Mouse (Mus musculus) myocyte (in vitro differentiated cells): Measurements from ENCODE around the gene Ccdc9b.

Experiments used
- CEBPB ChIP-seq: IDR thresholded peaks from 2 replicates; pipeline ENCODE4 v1.6.1; 2011; ENCODE audit warnings: mild to moderate bottlenecking, moderate library complexity; ENCODE audit not compliant: poor library complexity, insufficient read depth, severe bottlenecking
- E2F4 ChIP-seq: IDR thresholded peaks from one replicate; pipeline ENCODE4 v1.6.1; 2011; ENCODE audit warnings: mild to moderate bottlenecking, control low read depth, moderate library complexity; ENCODE audit not compliant: insufficient read depth
- MAX ChIP-seq: IDR thresholded peaks from one replicate; pipeline ENCODE4 v1.6.1; 2011; ENCODE audit warnings: low read depth, mild to moderate bottlenecking, control low read depth
- MYOD1 ChIP-seq, 3 experiments: IDR thresholded peaks; one replicate each; pipeline ENCODE4 v1.6.1; 2011; ENCODE audit warnings: control low read depth in 2 of 3, low read depth in 2 of 3, mild to moderate bottlenecking in 2 of 3, moderate library complexity in 1 of 3; ENCODE audit not compliant: insufficient read length in 2 of 3, control insufficient read depth in 1 of 3
- MYOG ChIP-seq, 3 experiments: IDR thresholded peaks; one replicate each; pipeline ENCODE4 v1.6.1; 2011; ENCODE audit warnings: control low read depth in 2 of 3, low read depth in 2 of 3, mild to moderate bottlenecking in 2 of 3; ENCODE audit not compliant: insufficient read length in 2 of 3, control insufficient read depth in 1 of 3, insufficient read depth in 1 of 3
- POLR2A ChIP-seq: IDR thresholded peaks from one replicate; pipeline ENCODE4 v1.6.1; 2011; ENCODE audit warnings: low read depth, mild to moderate bottlenecking, control low read depth, moderate library complexity; ENCODE audit not compliant: insufficient read length
- POLR2AphosphoS2 ChIP-seq: IDR thresholded peaks from one replicate; pipeline ENCODE4 v1.6.1; 2011; ENCODE audit warnings: low read depth, control low read depth; ENCODE audit not compliant: insufficient read length
- REST ChIP-seq: IDR thresholded peaks from one replicate; pipeline ENCODE4 v1.6.1; 2011; ENCODE audit warnings: mild to moderate bottlenecking, control low read depth, moderate library complexity; ENCODE audit not compliant: insufficient read depth, insufficient read length
- TCF12 ChIP-seq: IDR thresholded peaks from one replicate; pipeline ENCODE4 v1.6.1; 2011; ENCODE audit warnings: mild to moderate bottlenecking, control low read depth; ENCODE audit not compliant: poor library complexity, insufficient read depth, severe bottlenecking
- USF1 ChIP-seq: IDR thresholded peaks from one replicate; pipeline ENCODE4 v1.6.1; 2011; ENCODE audit warnings: low read depth, mild to moderate bottlenecking, control low read depth, moderate library complexity

DNA sequence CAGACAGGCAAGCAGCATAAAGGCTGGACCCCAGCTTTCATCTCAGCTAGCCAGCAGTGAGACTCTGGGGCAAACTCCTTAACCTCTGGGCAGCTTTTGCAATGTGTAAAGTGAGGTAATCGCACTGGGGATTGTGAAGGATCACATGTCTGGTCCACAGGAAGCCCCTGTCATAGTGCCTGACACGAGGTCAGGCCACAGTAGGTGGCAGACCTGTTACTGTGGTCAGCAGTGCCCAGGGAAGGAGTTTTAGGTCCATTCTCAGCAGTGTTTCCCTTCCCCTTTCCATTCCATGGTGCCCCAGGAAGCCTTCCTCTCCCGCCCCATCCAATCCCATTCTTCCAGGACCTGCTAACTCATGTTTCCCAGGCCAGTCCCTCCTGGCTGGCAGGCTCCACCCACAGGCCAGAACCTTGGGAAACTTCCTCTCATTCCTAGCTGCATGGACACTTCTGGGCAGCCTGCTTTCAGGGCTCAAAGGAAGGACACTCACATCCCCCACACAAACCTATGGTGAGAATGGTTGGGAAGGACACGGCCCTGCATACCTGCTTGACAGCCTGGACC lies 52.7 kb downstream of the Ccdc9b start:
- no peak for TF ChIP-seq POLR2A
- TF ChIP-seq TCF12, result no peak
- TF ChIP-seq E2F4, result no peak
- no peak for TF ChIP-seq MAX
- TF ChIP-seq POLR2AphosphoS2, result no peak
- no peak for TF ChIP-seq USF1
- no peak for TF ChIP-seq MYOD1 (IDR thresholded peaks at IDR 0.05; ENCODE audit: control insufficient read depth in 1 of 3, insufficient read length in 2 of 3, low read depth in 2 of 3)
- no peak for TF ChIP-seq MYOG (IDR thresholded peaks at IDR 0.05; ENCODE audit: control insufficient read depth in 1 of 3, insufficient read depth in 1 of 3, insufficient read length in 2 of 3, low read depth in 2 of 3)
- no peak for TF ChIP-seq REST
- no peak for TF ChIP-seq CEBPB
